Mouse (Mus musculus) gonadal fat pad, adult 2 months (tissue): Measurements from ENCODE around the gene Ddx24. TPM values are rescaled to one million over a fixed set of nuclear protein-coding genes. Genes with fewer than 3 reads are reported as not detected.

Experiments
- polyA plus RNA-seq: library from polyadenylated mRNA; depleted of rRNA; stranded (reverse); fragments of >200 nt; gene quantifications from 2 replicates; pipeline ENCODE4 v1.2.3, GENCODE M21; 2012; rRNA removed

The Ddx24 gene
- polyA plus RNA-seq, 1 experiment = 50.1 TPM

Other genes starting within 250 kb of the Ddx24 start
- gene Prima1, start 183.7 kb downstream of the Ddx24 start, polyA plus RNA-seq = 0.57 and 0.71 TPM in 2 replicates
- 0.14 TPM in 2 replicates for gene Fam181a, start 114.9 kb downstream of the Ddx24 start, polyA plus RNA-seq
- 15.0 and 21.0 TPM in 2 replicates for gene Asb2, start 69.8 kb downstream of the Ddx24 start, polyA plus RNA-seq
- 3.8 and 4.5 TPM in 2 replicates for gene Otub2, start 37.1 kb downstream of the Ddx24 start, polyA plus RNA-seq
- 0.80 and 1.2 TPM in 2 replicates for gene 9330161L09Rik, start 18.0 kb downstream of the Ddx24 start, polyA plus RNA-seq
- 378 and 701 TPM in 2 replicates for gene Ifi27, start 8.4 kb upstream of the Ddx24 start, polyA plus RNA-seq
- 892 and 1,846 TPM in 2 replicates for gene Ifi27l2a, start 17.9 kb upstream of the Ddx24 start, polyA plus RNA-seq
- 0.09 TPM in 1 of 2 replicates, not detected in the other for gene Ifi27l2b, start 31.4 kb upstream of the Ddx24 start, polyA plus RNA-seq
- gene Ppp4r4, start 106.5 kb upstream of the Ddx24 start, polyA plus RNA-seq = 1.4 and 1.6 TPM in 2 replicates
- not detected in 2 replicates for gene Serpina10, start 205.6 kb upstream of the Ddx24 start, polyA plus RNA-seq
- 0.07 and 0.22 TPM in 2 replicates for gene Serpina6, start 231.4 kb upstream of the Ddx24 start, polyA plus RNA-seq